Mouse (Mus musculus) liver, embryonic 14.5 days (tissue): ENCODE measurements at regions not wholly inside any gene's neighbourhood (a gene's known extent, or its start where the extent isn't known, plus 50 kb on each side); places are given as distances from the start of the nearest gene placed in this dataset.
A peak's percentile ranks its signal among the peaks of the same experiment; 100 is the strongest.

Source experiments
- ATAC-seq: fragments of 200-750 bp; cut with Nextera tagmentation; 2 replicates; pipeline ENCODE4 v1.8.0; 2017; ENCODE audit warnings: moderate number of reproducible peaks, mild to moderate bottlenecking, moderate library complexity; ENCODE audit not compliant: insufficient read depth
- DNase-seq, 3 experiments: peaks; one replicate each; pipeline ENCODE4 v3.0.0-alpha.2; 2012 to 2013; ENCODE audit warnings: low read depth in 3 of 3, low spot score in 3 of 3
- H3K27ac ChIP-seq: fragments of 300-500 bp; sonication (generic); 2 replicates; pipeline ENCODE4 v1.5.1; 2014; ENCODE audit warnings: moderate library complexity, mild to moderate bottlenecking, control low read depth, inconsistent platforms
- H3K27me3 ChIP-seq: fragments of 300-500 bp; sonication (generic); 2 replicates; pipeline ENCODE4 v1.6.1; 2014; ENCODE audit warnings: mild to moderate bottlenecking, low read length, moderate library complexity; ENCODE audit not compliant: control insufficient read depth, insufficient read depth
- H3K36me3 ChIP-seq: fragments of 300-500 bp; sonication (generic); replicated peaks from 2 replicates; pipeline ENCODE4 v1.6.1; 2014; ENCODE audit warnings: low read depth; ENCODE audit not compliant: control insufficient read depth, insufficient read depth
- H3K4me1 ChIP-seq, 2 experiments: fragments of 200-500 bp in 1 of 2; fragments of 300-500 bp in 1 of 2; sonication (generic) in 1 of 2; replicated peaks; 2 replicates each; pipeline ENCODE4 v1.6.1; 2012 to 2014; ENCODE audit warnings: antibody characterized with exemption in 1 of 2, inconsistent platforms in 1 of 2, low read length in 1 of 2; ENCODE audit not compliant: control insufficient read depth in 2 of 2, insufficient read depth in 2 of 2
- H3K4me2 ChIP-seq: fragments of 300-500 bp; sonication (generic); 2 replicates; pipeline ENCODE4 v1.6.1; 2014; ENCODE audit warnings: low read depth, mild to moderate bottlenecking, control low read depth, moderate library complexity
- H3K4me3 ChIP-seq, 2 experiments: fragments of 200-500 bp in 1 of 2; fragments of 300-500 bp in 1 of 2; sonication (generic) in 1 of 2; 2 replicates each; pipeline ENCODE4 v1.5.1; 2012 to 2014; ENCODE audit warnings: low read depth in 2 of 2, low read length in 2 of 2, mild to moderate bottlenecking in 2 of 2, control low read depth in 1 of 2, inconsistent platforms in 1 of 2, moderate library complexity in 1 of 2; ENCODE audit not compliant: insufficient read depth in 1 of 2
- H3K9ac ChIP-seq: fragments of 300-500 bp; sonication (generic); replicated peaks from 2 replicates; pipeline ENCODE4 v1.6.1; 2014; ENCODE audit warnings: mild to moderate bottlenecking, control low read depth, moderate library complexity
- H3K9me3 ChIP-seq: fragments of 300-500 bp; sonication (generic); 2 replicates; pipeline ENCODE4 v1.6.1; 2016; ENCODE audit warnings: low read length, mixed read lengths; ENCODE audit not compliant: control insufficient read depth
- CTCF ChIP-seq: IDR thresholded peaks from 2 replicates; pipeline ENCODE4 v1.5.1; 2016; ENCODE audit warnings: antibody characterized with exemption, low read depth, control low read depth
- EP300 ChIP-seq: IDR thresholded peaks from 2 replicates; pipeline ENCODE4 v1.6.1; 2016; ENCODE audit warnings: antibody characterized with exemption, low read depth
- WGBS: fragments of 180-500 bp; shearing (Covaris S2); extraction: QIAGEN DNeasy Blood & Tissue Kit; methylation state at CpG from one replicate; pipeline ENCODE4 v1.1.7; 2014; ENCODE audit not compliant: insufficient replicate concordance; 5-methylcytosine and 5-hydroxymethylcytosine counted together

DNA sequence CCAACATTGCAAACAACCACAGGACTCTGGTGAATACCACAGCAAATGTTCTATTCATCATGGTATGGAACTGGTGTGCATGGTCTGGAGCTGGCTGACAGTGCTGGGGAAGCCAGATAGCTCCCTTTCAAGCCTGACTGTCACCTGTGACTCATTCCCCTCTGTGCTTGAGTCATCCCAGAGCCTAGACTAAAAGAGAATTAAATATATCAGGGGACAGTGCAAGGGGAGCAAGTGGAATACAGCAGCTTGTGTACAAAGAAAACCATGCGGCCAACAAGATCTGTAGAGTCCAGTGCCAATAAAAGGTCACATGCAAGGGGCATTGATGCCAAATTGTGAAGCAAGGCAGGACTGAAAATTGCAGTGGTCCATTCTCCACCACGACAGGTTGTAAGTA, 117.7 kb downstream of the Pah start:
- H3K4me2 ChIP-seq, result no peak overlapping the region
- H3K36me3 ChIP-seq, result no peaks in the 10 kb centered on the region
- DNase-seq (no peak), ATAC-seq (no peak)
- WGBS, result 52% methylated on average over 2 of the region's 2 CpGs
- no peaks in the 10 kb centered on the region for H3K9me3 ChIP-seq
- no peaks in the 10 kb centered on the region for H3K27me3 ChIP-seq
- H3K4me3 ChIP-seq, result no peak overlapping the region
- TF ChIP-seq CTCF (no peak), EP300 (no peak)
- H3K27ac ChIP-seq, result no peak overlapping the region
- no peak overlapping the region for H3K9ac ChIP-seq
- H3K4me1 ChIP-seq, result no peaks in the 10 kb centered on the region

GRCm38 (mm10) chr10:87649091-87649490, 127.5 kb downstream of the Pah start:
- H3K4me1 ChIP-seq, result no peaks in the 10 kb centered on the region
- TF ChIP-seq EP300 (no peak), CTCF (peak; percentile 26; the same call in 1 of the 2 replicates)
- no peak overlapping the region for H3K9ac ChIP-seq
- H3K27me3 ChIP-seq, result no peaks in the 10 kb centered on the region
- no peak overlapping the region for H3K27ac ChIP-seq
- no peaks in the 10 kb centered on the region for H3K9me3 ChIP-seq
- H3K4me3 ChIP-seq, result no peak overlapping the region
- H3K36me3 ChIP-seq, result no peaks in the 10 kb centered on the region
- DNase-seq, result no peak
- H3K4me2 ChIP-seq, result no peak overlapping the region
- WGBS, result 0% methylated on average over 1 of the region's 1 CpGs
- no peak for ATAC-seq

GRCm38 (mm10) chr10:87652139-87652740, 130.6 kb downstream of the Pah start:
- TF ChIP-seq EP300, result no peak
- no peak for ATAC-seq

DNA sequence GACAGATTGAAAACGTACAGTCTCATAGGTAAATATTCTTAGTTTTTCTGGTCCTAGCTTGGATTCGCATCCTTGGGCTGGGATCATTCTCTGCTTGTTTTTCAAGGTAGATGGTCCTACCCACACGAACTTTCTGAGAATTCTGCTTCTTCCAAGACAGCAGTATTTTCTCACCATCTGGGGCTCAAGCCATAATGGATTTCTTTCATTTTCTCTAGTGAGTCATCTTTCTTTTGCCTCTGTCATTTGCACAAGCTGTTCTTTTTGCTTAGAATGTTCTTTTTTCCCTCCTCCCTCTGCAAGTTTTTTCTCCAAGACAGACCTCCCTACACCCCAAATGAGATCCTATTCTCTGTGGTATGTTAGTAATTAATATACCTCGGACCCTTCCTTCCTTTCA, 132.5 kb downstream of the Pah start:
- Histone ChIP-seq H3K27ac (no peak overlapping the region), H3K4me1 (no peaks in the 10 kb centered on the region), H3K9ac (no peak overlapping the region), H3K4me3 (no peak overlapping the region), H3K36me3 (no peaks in the 10 kb centered on the region), H3K9me3 (no peaks in the 10 kb centered on the region), H3K4me2 (no peak overlapping the region), H3K27me3 (no peaks in the 10 kb centered on the region)
- 50% methylated on average over 4 of the region's 4 CpGs for WGBS
- TF ChIP-seq EP300 (no peak), CTCF (no peak)
- no peak for ATAC-seq
- no peak for DNase-seq

More at GRCm38 (mm10) chr10:87652139-87652740, 130.6 kb downstream of the Pah start:
- H3K4me3 ChIP-seq, result no peak overlapping the region
- H3K4me2 ChIP-seq, result no peak overlapping the region
- H3K27ac ChIP-seq, result no peak overlapping the region
- no peaks in the 10 kb centered on the region for H3K36me3 ChIP-seq
- H3K27me3 ChIP-seq, result no peaks in the 10 kb centered on the region
- no peak overlapping the region for H3K9ac ChIP-seq
- no peaks in the 10 kb centered on the region for H3K9me3 ChIP-seq
- no peak for DNase-seq
- no peaks in the 10 kb centered on the region for H3K4me1 ChIP-seq
- 60% methylated on average over 8 of the region's 8 CpGs for WGBS

- WGBS, result 63% methylated on average over 9 of the region's 9 CpGs
- no peak for DNase-seq
- H3K27ac ChIP-seq, result no peak overlapping the region
Observed at GRCm38 (mm10) chr10:87666020-87666718, 144.6 kb downstream of the Pah start.

More at GRCm38 (mm10) chr10:87666020-87666718, 144.6 kb downstream of the Pah start:
- ATAC-seq, result no peak
- H3K9ac ChIP-seq, result no peak overlapping the region
- no peak overlapping the region for H3K4me3 ChIP-seq
- H3K4me1 ChIP-seq, result no peaks in the 10 kb centered on the region
- H3K27me3 ChIP-seq, result no peaks in the 10 kb centered on the region
- H3K9me3 ChIP-seq, result no peaks in the 10 kb centered on the region
- TF ChIP-seq CTCF (no peak), EP300 (no peak)
- no peaks in the 10 kb centered on the region for H3K36me3 ChIP-seq
- H3K4me2 ChIP-seq, result no peak overlapping the region
